Mouse (Mus musculus) forebrain, embryonic 13.5 days (tissue): ENCODE results near the gene Zp2. TPM values are rescaled to one million over a fixed set of nuclear protein-coding genes. Genes with fewer than 3 reads are reported as not detected.

Experiments used
- ATAC-seq: fragments of 200-750 bp; cut with Nextera tagmentation; 2 replicates; pipeline ENCODE4 v1.8.0; 2017
- H3K27ac ChIP-seq: fragments of 300-500 bp; sonication (generic); 2 replicates; pipeline ENCODE4 v1.5.1; 2015; ENCODE audit warnings: inconsistent platforms, mild to moderate bottlenecking, moderate library complexity
- H3K27me3 ChIP-seq: fragments of 300-500 bp; sonication (generic); 2 replicates; pipeline ENCODE4 v1.6.1; 2015; ENCODE audit warnings: mild to moderate bottlenecking, inconsistent platforms
- H3K36me3 ChIP-seq: fragments of 300-500 bp; sonication (generic); 2 replicates; pipeline ENCODE4 v1.6.1; 2015; ENCODE audit warnings: mild to moderate bottlenecking, inconsistent platforms; ENCODE audit not compliant: poor library complexity, severe bottlenecking
- H3K4me1 ChIP-seq: fragments of 300-500 bp; sonication (generic); 2 replicates; pipeline ENCODE4 v1.6.1; 2015; ENCODE audit warnings: inconsistent platforms
- H3K4me2 ChIP-seq: fragments of 300-500 bp; sonication (generic); 2 replicates; pipeline ENCODE4 v1.6.1; 2015; ENCODE audit warnings: inconsistent platforms, mild to moderate bottlenecking, moderate library complexity
- H3K4me3 ChIP-seq: fragments of 300-500 bp; sonication (generic); 2 replicates; pipeline ENCODE4 v1.5.1; 2015; ENCODE audit warnings: mild to moderate bottlenecking, inconsistent platforms
- H3K9ac ChIP-seq: fragments of 300-500 bp; sonication (generic); 2 replicates; pipeline ENCODE4 v1.6.1; 2015; ENCODE audit warnings: mild to moderate bottlenecking, inconsistent platforms
- H3K9me3 ChIP-seq: fragments of 300-500 bp; sonication (generic); replicated peaks from 2 replicates; pipeline ENCODE4 v1.6.1; 2016; ENCODE audit warnings: inconsistent platforms
- WGBS: fragments of 180-500 bp; shearing (Covaris S2); methylation state at CpG from one replicate; pipeline ENCODE4 v1.1.7; 2015; 5-methylcytosine and 5-hydroxymethylcytosine counted together
- polyA plus RNA-seq: library from polyadenylated mRNA; unstranded; fragments of >200 nt; fragmentation: Nextera tagmentation; extraction: Ambion mirVana; gene quantifications from 2 replicates; pipeline ENCODE4 v1.2.1, GENCODE M21; 2015

The Zp2 gene
- polyA plus RNA-seq, 1 experiment from 2014 or later, result not detected

- H3K27ac ChIP-seq, result no peak overlapping the region
- whole genome bisulfite sequencing, result 45% methylated on average over 4 of the region's 4 CpGs
- H3K4me3 ChIP-seq, result no peak overlapping the region
- H3K9ac ChIP-seq, result no peak overlapping the region
- H3K27me3 ChIP-seq, result no peaks in the 10 kb centered on the region; the same call in 1 of the 2 replicates
- H3K36me3 ChIP-seq, result no peaks in the 10 kb centered on the region
- peaks cover 5% of the 10 kb centered on the region; the same call in 1 of the 2 replicates for H3K4me1 ChIP-seq
- H3K4me2 ChIP-seq, result no peak overlapping the region
- no peak for ATAC-seq
- H3K9me3 ChIP-seq, result no peaks in the 10 kb centered on the region
Measured at GRCm38 (mm10) chr7:120127686-120128059, 17.4 kb downstream of the Zp2 start.

GRCm38 (mm10) chr7:120126976-120127685 is 18.0 kb downstream of the Zp2 start:
- H3K36me3 ChIP-seq, result no peaks in the 10 kb centered on the region
- no peak overlapping the region for H3K9ac ChIP-seq
- 6% methylated on average over 5 of the region's 5 CpGs for WGBS
- H3K4me3 ChIP-seq, result no peak overlapping the region
- H3K4me2 ChIP-seq, result no peak overlapping the region
- H3K27ac ChIP-seq, result no peak overlapping the region
- no peaks in the 10 kb centered on the region; the same call in 1 of the 2 replicates for H3K27me3 ChIP-seq
- no peaks in the 10 kb centered on the region for H3K9me3 ChIP-seq
- no peak for ATAC-seq
- peaks cover 5% of the 10 kb centered on the region; the same call in 1 of the 2 replicates for H3K4me1 ChIP-seq

GRCm38 (mm10) chr7:120124844-120125243 is 20.2 kb downstream of the Zp2 start:
- WGBS, result 0% methylated on average over 3 of the region's 3 CpGs
- H3K36me3 ChIP-seq, result no peaks in the 10 kb centered on the region
- peak; percentile 93 for ATAC-seq

GRCm38 (mm10) chr7:120123776-120124175 is 21.3 kb downstream of the Zp2 start:
- no peak for ATAC-seq
- no peaks in the 10 kb centered on the region for H3K36me3 ChIP-seq
- no peaks in the 10 kb centered on the region; the same call in 1 of the 2 replicates for H3K27me3 ChIP-seq
- no peak overlapping the region for H3K4me3 ChIP-seq
- H3K9ac ChIP-seq, result no peak overlapping the region
- 85% methylated on average over 4 of the region's 4 CpGs for WGBS
- no peak overlapping the region for H3K27ac ChIP-seq
- H3K9me3 ChIP-seq, result no peaks in the 10 kb centered on the region
- peaks cover 5% of the 10 kb centered on the region; the same call in 1 of the 2 replicates for H3K4me1 ChIP-seq
- no peak overlapping the region for H3K4me2 ChIP-seq

More at GRCm38 (mm10) chr7:120124844-120125243, 20.2 kb downstream of the Zp2 start:
- Histone ChIP-seq H3K9ac (no peak overlapping the region), H3K4me2 (no peak overlapping the region), H3K27me3 (no peaks in the 10 kb centered on the region; the same call in 1 of the 2 replicates), H3K27ac (no peak overlapping the region), H3K4me3 (no peak overlapping the region), H3K9me3 (no peaks in the 10 kb centered on the region), H3K4me1 (peaks cover 5% of the 10 kb centered on the region; the same call in 1 of the 2 replicates)

- no peak overlapping the region for H3K9ac ChIP-seq
- WGBS, result 30% methylated on average over 6 of the region's 6 CpGs
- no peak overlapping the region for H3K4me2 ChIP-seq
- no peaks in the 10 kb centered on the region for H3K9me3 ChIP-seq
- H3K4me3 ChIP-seq, result no peak overlapping the region
- H3K36me3 ChIP-seq, result no peaks in the 10 kb centered on the region
- no peaks in the 10 kb centered on the region; the same call in 1 of the 2 replicates for H3K4me1 ChIP-seq
- no peak overlapping the region for H3K27ac ChIP-seq
- ATAC-seq, result no peak
- no peaks in the 10 kb centered on the region for H3K27me3 ChIP-seq
Measured at GRCm38 (mm10) chr7:120117529-120117928, 27.6 kb downstream of the Zp2 start.

- ATAC-seq, result no peak
- no peaks in the 10 kb centered on the region for H3K36me3 ChIP-seq
- no peak overlapping the region for H3K4me3 ChIP-seq
- H3K9ac ChIP-seq, result no peak overlapping the region
- H3K27ac ChIP-seq, result no peak overlapping the region
- no peaks in the 10 kb centered on the region for H3K9me3 ChIP-seq
- no peaks in the 10 kb centered on the region; the same call in 1 of the 2 replicates for H3K4me1 ChIP-seq
- H3K27me3 ChIP-seq, result no peaks in the 10 kb centered on the region
- no peak overlapping the region for H3K4me2 ChIP-seq
- 90% methylated on average over 5 of the region's 5 CpGs for WGBS
Measured at GRCm38 (mm10) chr7:120116976-120117375, 28.1 kb downstream of the Zp2 start.

- Histone ChIP-seq H3K9me3 (no peaks in the 10 kb centered on the region), H3K4me1 (peaks cover 4% of the 10 kb centered on the region; the same call in 1 of the 2 replicates), H3K36me3 (no peaks in the 10 kb centered on the region), H3K9ac (no peak overlapping the region), H3K4me2 (no peak overlapping the region), H3K27me3 (no peaks in the 10 kb centered on the region), H3K4me3 (no peak overlapping the region), H3K27ac (no peak overlapping the region)
- ATAC-seq, result no peak
- WGBS, result 82% methylated on average over 5 of the region's 5 CpGs
Measured at GRCm38 (mm10) chr7:120109676-120110075, 35.4 kb downstream of the Zp2 start.

GRCm38 (mm10) chr7:120106356-120106755 is 38.7 kb downstream of the Zp2 start:
- peaks cover 22% of the 10 kb centered on the region for H3K27me3 ChIP-seq
- H3K4me3 ChIP-seq, result no peak overlapping the region
- no peak for ATAC-seq
- H3K9ac ChIP-seq, result no peak overlapping the region
- no peaks in the 10 kb centered on the region for H3K9me3 ChIP-seq
- no peak overlapping the region for H3K27ac ChIP-seq
- no peak overlapping the region for H3K4me2 ChIP-seq
- WGBS, result 60% methylated on average over 2 of the region's 2 CpGs
- no peaks in the 10 kb centered on the region for H3K36me3 ChIP-seq
- peaks cover 22% of the 10 kb centered on the region for H3K4me1 ChIP-seq

GRCm38 (mm10) chr7:120104975-120105374 is 40.1 kb downstream of the Zp2 start:
- Histone ChIP-seq H3K36me3 (no peaks in the 10 kb centered on the region), H3K27me3 (peaks cover 25% of the 10 kb centered on the region), H3K27ac (no peak overlapping the region), H3K4me3 (no peak overlapping the region), H3K4me2 (no peak overlapping the region), H3K4me1 (peaks cover 22% of the 10 kb centered on the region), H3K9ac (no peak overlapping the region), H3K9me3 (no peaks in the 10 kb centered on the region)
- ATAC-seq, result no peak
- 51% methylated on average over 3 of the region's 3 CpGs for WGBS

GRCm38 (mm10) chr7:120103019-120103567 is 42.0 kb downstream of the Zp2 start:
- Histone ChIP-seq H3K4me1 (peaks cover 22% of the 10 kb centered on the region), H3K4me2 (peak overlapping the region; percentile 75), H3K27me3 (peaks cover 25% of the 10 kb centered on the region), H3K27ac (no peak overlapping the region), H3K9me3 (no peaks in the 10 kb centered on the region), H3K9ac (peak overlapping the region; percentile 43; the same call in 1 of the 2 replicates), H3K4me3 (peak overlapping the region; percentile 50), H3K36me3 (no peaks in the 10 kb centered on the region)
- 4% methylated on average over 25 of the region's 25 CpGs for WGBS
- 0 out of 2 replicates have a peak, but pooled peaks have one; percentile 41 for ATAC-seq

GRCm38 (mm10) chr7:120102164-120102972 is 42.7 kb downstream of the Zp2 start, which contains the start of gene Tmem159:
TSS of gene Tmem159 (plus strand) at chr7:120102353.
- Histone ChIP-seq H3K9ac (peak within 1 kb of the TSS; percentile 61), H3K36me3 (no peaks in the 10 kb centered on the region), H3K9me3 (no peaks in the 10 kb centered on the region), H3K4me2 (peak within 1 kb of the TSS; percentile 75), H3K4me1 (peaks cover 22% of the 10 kb centered on the region), H3K4me3 (peak within 1 kb of the TSS; percentile 50), H3K27me3 (peaks cover 25% of the 10 kb centered on the region), H3K27ac (no peak within 1 kb of the TSS)
- ATAC-seq, result peak; percentile 79
- under 1% methylated on average over 42 of the region's 42 CpGs for WGBS

GRCm38 (mm10) chr7:120098403-120098802 is 46.7 kb downstream of the Zp2 start:
- no peaks in the 10 kb centered on the region for H3K9me3 ChIP-seq
- 24% methylated on average over 9 of the region's 9 CpGs for WGBS
- H3K4me2 ChIP-seq, result no peak overlapping the region
- no peak overlapping the region for H3K4me3 ChIP-seq
- no peak for ATAC-seq
- peaks cover 16% of the 10 kb centered on the region for H3K4me1 ChIP-seq
- peaks cover 25% of the 10 kb centered on the region for H3K27me3 ChIP-seq
- H3K27ac ChIP-seq, result no peak overlapping the region
- no peaks in the 10 kb centered on the region for H3K36me3 ChIP-seq
- H3K9ac ChIP-seq, result no peak overlapping the region
